In genomic region chr1:161020051-161020450, GRCm38 (mm10) we compare ENCODE assay signal across 28 mouse cellular contexts.
"Had no signal": no experiment of that assay in that cellular context is flagged by ENCODE, and none has a peak within 500 bp of the region (broad histone marks: within the 10 kb centered on the region; RNA-seq: fewer than 3 reads in every experiment).

No protein-coding gene starts in this region.

- H3K4me1 ChIP-seq: limb, embryonic 10.5 days; limb, embryonic 12.5 days; limb, embryonic 13.5 days; liver, embryonic 12.5 days; liver, embryonic 13.5 days; liver, embryonic 15.5 days; lung, embryonic 15.5 days; midbrain, embryonic 10.5 days; midbrain, embryonic 12.5 days; neural tube, embryonic 12.5 days had no signal

- H3K4me3 ChIP-seq: limb, embryonic 10.5 days; limb, embryonic 12.5 days; limb, embryonic 13.5 days; limb, embryonic 15.5 days; liver, embryonic 12.5 days; liver, embryonic 13.5 days; liver, embryonic 15.5 days; lung, embryonic 15.5 days; megakaryocyte, embryonic 14.5 days; midbrain, embryonic 10.5 days; midbrain, embryonic 12.5 days; midbrain, embryonic 13.5 days; midbrain, embryonic 15.5 days; myocyte; neural tube, embryonic 12.5 days had no signal

- H3K9ac ChIP-seq: limb, embryonic 12.5 days; limb, embryonic 13.5 days; limb, embryonic 15.5 days; liver, embryonic 12.5 days; liver, embryonic 13.5 days; liver, embryonic 14.5 days; liver, embryonic 15.5 days; liver, postnatal 0 days; lung, embryonic 14.5 days; lung, embryonic 15.5 days; midbrain, embryonic 12.5 days; midbrain, embryonic 13.5 days; midbrain, embryonic 15.5 days; neural tube, embryonic 12.5 days had no signal

- DNase-seq: left cerebral cortex, postnatal 4 days; liver; liver, embryonic 13.5 days; liver, postnatal 0 days; lung, adult 18-20 months; lung, adult 2 months; lung, embryonic 14.5 days; lung, postnatal 10 days; lung, postnatal 14 days; lung, postnatal 36 days; lung, postnatal 4 days; midbrain, embryonic 14.5 days had no signal

- H3K9me3 ChIP-seq: limb, embryonic 10.5 days; limb, embryonic 12.5 days; limb, embryonic 13.5 days; limb, embryonic 15.5 days; liver, embryonic 12.5 days; liver, embryonic 13.5 days; liver, embryonic 15.5 days; lung, embryonic 15.5 days; megakaryocyte, embryonic 14.5 days; midbrain, embryonic 10.5 days; midbrain, embryonic 12.5 days; midbrain, embryonic 13.5 days; midbrain, embryonic 15.5 days; neural tube, embryonic 12.5 days had no signal

- H3K27me3 ChIP-seq: limb, embryonic 12.5 days; limb, embryonic 13.5 days; limb, embryonic 15.5 days; liver, embryonic 12.5 days; liver, embryonic 13.5 days; liver, embryonic 15.5 days; lung, embryonic 15.5 days; megakaryocyte, embryonic 14.5 days; midbrain, embryonic 12.5 days; midbrain, embryonic 13.5 days; midbrain, embryonic 15.5 days; neural tube, embryonic 12.5 days had no signal

- H3K27ac ChIP-seq: limb, embryonic 10.5 days; limb, embryonic 12.5 days; limb, embryonic 13.5 days; limb, embryonic 15.5 days; liver, embryonic 12.5 days; liver, embryonic 13.5 days; liver, embryonic 14.5 days; liver, embryonic 15.5 days; lung, embryonic 15.5 days; macrophage; midbrain, embryonic 10.5 days; midbrain, embryonic 12.5 days; midbrain, embryonic 13.5 days; midbrain, embryonic 15.5 days; neural tube, embryonic 12.5 days had no signal
